Mouse (Mus musculus): ENCODE data around the gene Wdr24.

DNA sequence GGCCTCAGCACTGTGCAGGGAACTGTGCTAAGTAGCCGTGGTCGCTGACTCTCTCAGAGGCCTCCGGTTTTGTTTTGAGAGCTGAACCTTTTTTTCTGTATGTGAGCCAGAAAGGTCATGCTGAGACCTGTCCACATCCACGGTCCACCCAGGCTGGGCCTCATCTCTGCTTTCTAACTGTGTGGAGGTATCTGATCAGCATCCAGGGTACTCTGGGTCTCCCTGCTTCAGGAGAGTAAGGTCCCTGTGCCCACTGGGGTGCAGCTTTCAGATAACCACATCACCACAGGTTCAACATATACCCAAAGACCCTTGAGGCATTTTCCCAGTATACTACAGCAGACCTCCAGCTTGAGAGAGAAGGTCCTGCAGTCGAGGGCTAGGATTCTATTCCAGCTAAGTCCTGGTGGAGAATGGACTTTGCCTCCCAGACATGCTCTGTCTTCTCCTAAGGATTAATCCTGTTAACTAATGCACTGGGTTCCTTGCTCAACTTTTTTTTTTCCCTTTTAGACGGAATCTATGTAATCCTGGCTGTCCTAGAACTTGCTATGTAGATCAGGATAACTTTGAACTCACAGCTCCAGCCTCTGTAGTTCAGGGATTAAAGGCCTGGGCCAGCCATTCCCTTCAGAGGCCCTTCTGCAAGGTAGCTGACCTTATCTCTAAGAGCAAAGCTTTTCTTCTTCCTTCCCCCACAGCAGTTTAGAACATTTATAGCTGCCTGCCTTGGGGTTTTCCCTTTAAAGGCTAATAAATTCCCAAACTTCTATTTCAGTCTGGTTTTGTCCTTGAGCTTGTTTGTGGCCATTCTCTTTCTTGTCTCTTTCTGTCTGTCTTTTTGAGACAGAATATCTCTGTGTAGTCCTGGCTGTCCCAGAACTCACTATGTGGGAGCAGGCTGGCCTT is 38.5 kb downstream of the Wdr24 start:
- TF ChIP-seq GATA1 (IDR thresholded peaks at IDR 0.05; ENCODE audit: low read length) (no peak), TAL1 (IDR thresholded peaks at IDR 0.05; ENCODE audit: low read length) (no peak)
